Mouse (Mus musculus) liver, embryonic 12.5 days (tissue): ENCODE results near the gene Colgalt1. TPM values are rescaled to one million over a fixed set of nuclear protein-coding genes. Genes with fewer than 3 reads are reported as not detected.

Experiments
- microRNA-seq: library from miRNA; unstranded; fragments of <30 nt; microRNA quantifications from one replicate; pipeline ENCODE4, GENCODE M21; 2017
- polyA plus RNA-seq: library from polyadenylated mRNA; unstranded; fragments of >200 nt; fragmentation: Nextera tagmentation; extraction: Ambion mirVana; gene quantifications from 2 replicates; pipeline ENCODE4 v1.2.1, GENCODE M21; 2016

Colgalt1 gene
- polyA plus RNA-seq, 1 experiment from 2014 or later, result 30.1 TPM

Small RNA genes within 50 kb of the gene (microRNA-seq; reads per million reads assigned to microRNA genes)
- not detected for gene Mir6769b

Other genes starting within 250 kb of the Colgalt1 start
- 60.2 and 61.1 TPM in 2 replicates for gene Use1, start 244.2 kb upstream of the Colgalt1 start, polyA plus RNA-seq
- 6.8 and 6.9 TPM in 2 replicates for gene Ocel1, start 239.7 kb upstream of the Colgalt1 start, polyA plus RNA-seq
- 35.3 and 38.8 TPM in 2 replicates for gene Nr2f6, start 229.0 kb upstream of the Colgalt1 start, polyA plus RNA-seq
- 3.6 and 4.0 TPM in 2 replicates for gene Ushbp1, start 215.2 kb upstream of the Colgalt1 start, polyA plus RNA-seq
- gene Babam1, start 214.1 kb upstream of the Colgalt1 start, polyA plus RNA-seq, result 79.0 and 82.6 TPM in 2 replicates
- gene Ankle1, start 205.0 kb upstream of the Colgalt1 start, polyA plus RNA-seq, result 57.9 and 58.3 TPM in 2 replicates
- gene Abhd8, start 147.3 kb upstream of the Colgalt1 start, polyA plus RNA-seq, result 16.0 and 17.4 TPM in 2 replicates
- gene Mrpl34, start 146.0 kb upstream of the Colgalt1 start, polyA plus RNA-seq, result 168 and 173 TPM in 2 replicates
- 60.6 and 63.1 TPM in 2 replicates for gene Dda1, start 141.8 kb upstream of the Colgalt1 start, polyA plus RNA-seq
- 1.2 TPM in 2 replicates for gene Ano8, start 125.0 kb upstream of the Colgalt1 start, polyA plus RNA-seq
- gene Gtpbp3, start 122.9 kb upstream of the Colgalt1 start, polyA plus RNA-seq, result 9.3 and 9.6 TPM in 2 replicates
- 44.8 and 46.7 TPM in 2 replicates for gene Plvap, start 99.2 kb upstream of the Colgalt1 start, polyA plus RNA-seq
- 0.30 and 0.57 TPM in 2 replicates for gene Ccdc194, start 85.3 kb upstream of the Colgalt1 start, polyA plus RNA-seq
- 28.7 and 29.4 TPM in 2 replicates for gene Bst2, start 73.5 kb upstream of the Colgalt1 start, polyA plus RNA-seq
- 39.2 and 42.7 TPM in 2 replicates for gene Mvb12a, start 68.1 kb upstream of the Colgalt1 start, polyA plus RNA-seq
- gene Tmem221, start 52.1 kb upstream of the Colgalt1 start, polyA plus RNA-seq, result 0.61 and 0.75 TPM in 2 replicates
- gene Nxnl1, start 44.4 kb upstream of the Colgalt1 start, polyA plus RNA-seq, result 0.32 and 0.36 TPM in 2 replicates
- gene Slc27a1, start 42.1 kb upstream of the Colgalt1 start, polyA plus RNA-seq, result 4.1 and 4.4 TPM in 2 replicates
- 138 and 144 TPM in 2 replicates for gene Pgls, start 18.8 kb upstream of the Colgalt1 start, polyA plus RNA-seq
- gene Fam129c, start 13.3 kb upstream of the Colgalt1 start, polyA plus RNA-seq, result 1.3 and 2.3 TPM in 2 replicates
- 0.22 and 0.31 TPM in 2 replicates for gene Unc13a, start 60.8 kb downstream of the Colgalt1 start, polyA plus RNA-seq
- 9.2 and 10.4 TPM in 2 replicates for gene Jak3, start 65.3 kb downstream of the Colgalt1 start, polyA plus RNA-seq
- gene Insl3, start 78.2 kb downstream of the Colgalt1 start, polyA plus RNA-seq, result 1.5 and 2.1 TPM in 2 replicates
- gene B3gnt3, start 90.8 kb downstream of the Colgalt1 start, polyA plus RNA-seq, result 3.6 and 4.2 TPM in 2 replicates
- gene Fcho1, start 114.7 kb downstream of the Colgalt1 start, polyA plus RNA-seq, result 19.5 and 20.6 TPM in 2 replicates